Mouse (Mus musculus) hindbrain, embryonic 15.5 days (tissue): ENCODE results near the gene Sar1b. TPM values are rescaled to one million over a fixed set of nuclear protein-coding genes. Genes with fewer than 3 reads are reported as not detected.
"Not testable (repeated sequence)": the region's sequence is repeated elsewhere in the genome, so short reads cannot be mapped to it uniquely, and the experiment has no call there.

Experiments
- ATAC-seq: fragments of 200-750 bp; cut with Nextera tagmentation; 2 replicates; pipeline ENCODE4 v1.8.0; 2017; ENCODE audit warnings: low read depth, moderate number of reproducible peaks, moderate TSS enrichment; ENCODE audit not compliant: low FRiP score
- H3K27ac ChIP-seq: fragments of 300-500 bp; sonication (generic); replicated peaks from 2 replicates; pipeline ENCODE4 v1.5.1; 2015; ENCODE audit warnings: mild to moderate bottlenecking, inconsistent platforms
- H3K27me3 ChIP-seq: fragments of 300-500 bp; sonication (generic); 2 replicates; pipeline ENCODE4 v1.6.1; 2015; ENCODE audit warnings: control low read depth, inconsistent platforms
- H3K36me3 ChIP-seq: fragments of 300-500 bp; sonication (generic); 2 replicates; pipeline ENCODE4 v1.6.1; 2015; ENCODE audit warnings: control low read depth, inconsistent platforms
- H3K4me1 ChIP-seq: fragments of 300-500 bp; sonication (generic); replicated peaks from 2 replicates; pipeline ENCODE4 v1.6.1; 2015; ENCODE audit warnings: control low read depth, inconsistent platforms
- H3K4me2 ChIP-seq: fragments of 300-500 bp; sonication (generic); 2 replicates; pipeline ENCODE4 v1.6.1; 2015; ENCODE audit warnings: moderate library complexity, mild to moderate bottlenecking, inconsistent platforms
- H3K4me3 ChIP-seq: fragments of 300-500 bp; sonication (generic); 2 replicates; pipeline ENCODE4 v1.5.1; 2015; ENCODE audit warnings: mild to moderate bottlenecking, inconsistent platforms
- H3K9ac ChIP-seq: fragments of 300-500 bp; sonication (generic); 2 replicates; pipeline ENCODE4 v1.6.1; 2015; ENCODE audit warnings: inconsistent platforms
- H3K9me3 ChIP-seq: fragments of 300-500 bp; sonication (generic); 2 replicates; pipeline ENCODE4 v1.6.1; 2016; ENCODE audit warnings: control low read depth, inconsistent platforms
- WGBS: fragments of 180-500 bp; shearing (Covaris S2); methylation state at CpG from one replicate; pipeline ENCODE4 v1.1.7; 2015; 5-methylcytosine and 5-hydroxymethylcytosine counted together
- polyA plus RNA-seq: library from polyadenylated mRNA; unstranded; fragments of >200 nt; fragmentation: Nextera tagmentation; extraction: Ambion mirVana; gene quantifications from 2 replicates; pipeline ENCODE4 v1.2.1, GENCODE M21; 2015

Sar1b gene
- polyA plus RNA-seq, 1 experiment from 2014 or later = 196 TPM

DNA sequence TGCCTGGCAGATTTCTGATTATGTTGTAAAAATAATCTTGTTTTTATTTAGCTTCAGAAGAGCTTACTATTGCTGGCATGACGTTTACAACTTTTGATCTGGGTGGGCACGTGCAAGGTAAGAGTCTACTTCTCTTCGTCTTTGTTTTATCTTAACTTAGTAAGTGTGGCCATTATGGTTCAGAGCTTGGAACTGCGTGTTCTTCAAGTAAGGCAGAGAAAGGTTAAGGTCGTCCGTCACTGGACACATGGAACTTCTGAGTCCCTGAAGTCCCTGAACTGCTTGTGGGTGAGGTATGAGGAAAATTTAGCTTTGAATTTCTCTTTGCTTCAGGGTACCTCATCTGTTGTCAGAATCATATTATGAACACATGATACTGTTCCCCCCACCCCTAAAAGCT is 19.2 kb downstream of the Sar1b start:
- Histone ChIP-seq H3K9ac (no peak overlapping the region), H3K36me3 (peaks cover 57% of the 10 kb centered on the region), H3K4me3 (no peak overlapping the region), H3K4me2 (no peak overlapping the region), H3K9me3 (no peaks in the 10 kb centered on the region), H3K27ac (no peak overlapping the region), H3K27me3 (no peaks in the 10 kb centered on the region), H3K4me1 (no peaks in the 10 kb centered on the region)
- WGBS = 93% methylated on average over 6 of the region's 6 CpGs
- no peak for ATAC-seq

DNA sequence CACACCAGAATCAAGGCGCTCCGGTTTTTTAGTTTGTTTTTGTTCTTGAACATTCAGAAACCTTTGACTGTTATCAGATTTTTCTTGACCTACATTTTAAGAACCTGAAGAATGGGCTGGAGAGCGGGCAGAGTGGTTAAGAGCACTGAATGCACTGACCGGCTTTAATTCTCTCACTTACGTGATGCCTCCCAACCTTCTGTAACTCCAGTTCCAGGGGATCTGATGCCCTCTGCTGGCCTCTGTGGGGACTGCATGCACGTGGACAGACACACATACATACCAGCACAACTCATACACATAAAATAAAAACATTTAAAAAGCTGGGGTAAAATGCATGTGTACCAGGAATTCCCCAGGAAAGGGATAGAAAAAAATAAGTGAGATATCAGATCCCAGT is 22.4 kb downstream of the Sar1b start:
- no peaks in the 10 kb centered on the region for H3K9me3 ChIP-seq
- no peak overlapping the region for H3K9ac ChIP-seq
- peaks cover 67% of the 10 kb centered on the region for H3K36me3 ChIP-seq
- no peak overlapping the region for H3K4me2 ChIP-seq
- H3K27ac ChIP-seq = no peak overlapping the region
- 89% methylated on average over 6 of the region's 6 CpGs for WGBS
- no peak for ATAC-seq
- H3K4me3 ChIP-seq = no peak overlapping the region
- no peaks in the 10 kb centered on the region for H3K4me1 ChIP-seq
- H3K27me3 ChIP-seq = no peaks in the 10 kb centered on the region

DNA sequence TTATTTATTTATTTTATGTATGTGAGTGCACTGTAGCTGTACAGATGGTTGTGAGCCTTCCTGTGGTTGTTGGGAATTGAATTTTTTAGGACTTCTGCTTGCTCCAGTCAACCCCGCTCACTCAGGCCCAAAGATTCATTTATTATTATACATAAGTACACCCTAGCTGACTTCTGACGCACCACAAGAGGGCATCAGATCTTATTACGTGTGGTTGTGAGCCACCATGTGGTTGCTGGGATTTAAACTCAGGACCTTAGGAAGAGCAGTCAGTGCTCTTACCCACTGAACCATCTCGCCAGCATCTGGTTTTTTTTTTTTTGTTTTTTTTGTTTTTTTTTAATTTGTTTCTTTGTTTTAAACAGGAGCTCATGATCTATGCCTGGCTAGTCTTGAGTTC is 26.2 kb downstream of the Sar1b start:
- H3K27me3 ChIP-seq, H3K27ac ChIP-seq, H3K9ac ChIP-seq, H3K4me3 ChIP-seq, H3K4me2 ChIP-seq, H3K9me3 ChIP-seq, ATAC-seq, H3K4me1 ChIP-seq: not testable (repeated sequence)
- peaks cover 53% of the 10 kb centered on the region for H3K36me3 ChIP-seq
- 76% methylated on average over 4 of the region's 4 CpGs for WGBS

DNA sequence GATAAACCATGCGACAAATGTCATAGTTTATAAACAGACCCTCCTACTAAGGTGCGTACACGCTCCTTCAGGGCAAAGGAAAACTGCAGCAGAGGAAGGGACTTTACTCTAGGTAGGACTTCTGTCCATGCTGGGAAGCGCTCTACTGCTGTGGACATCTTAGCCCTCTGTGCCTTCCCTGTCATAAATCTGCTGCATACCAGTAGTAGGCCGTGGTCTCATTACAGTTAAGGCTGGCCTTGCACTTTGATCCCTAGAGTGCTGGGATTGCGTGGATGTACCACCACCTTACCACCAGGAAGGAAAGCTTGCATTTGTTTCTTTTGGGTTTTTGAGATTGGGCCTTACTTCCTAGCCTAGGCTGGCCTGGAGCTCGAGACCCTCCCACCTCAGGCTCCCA is 27.2 kb downstream of the Sar1b start:
- 95% methylated on average over 7 of the region's 7 CpGs for WGBS
- Histone ChIP-seq H3K36me3 (peaks cover 50% of the 10 kb centered on the region), H3K4me1 (no peaks in the 10 kb centered on the region), H3K9ac (no peak overlapping the region), H3K4me3 (no peak overlapping the region), H3K9me3 (no peaks in the 10 kb centered on the region), H3K27ac (no peak overlapping the region), H3K4me2 (no peak overlapping the region), H3K27me3 (no peaks in the 10 kb centered on the region)
- ATAC-seq = no peak

DNA sequence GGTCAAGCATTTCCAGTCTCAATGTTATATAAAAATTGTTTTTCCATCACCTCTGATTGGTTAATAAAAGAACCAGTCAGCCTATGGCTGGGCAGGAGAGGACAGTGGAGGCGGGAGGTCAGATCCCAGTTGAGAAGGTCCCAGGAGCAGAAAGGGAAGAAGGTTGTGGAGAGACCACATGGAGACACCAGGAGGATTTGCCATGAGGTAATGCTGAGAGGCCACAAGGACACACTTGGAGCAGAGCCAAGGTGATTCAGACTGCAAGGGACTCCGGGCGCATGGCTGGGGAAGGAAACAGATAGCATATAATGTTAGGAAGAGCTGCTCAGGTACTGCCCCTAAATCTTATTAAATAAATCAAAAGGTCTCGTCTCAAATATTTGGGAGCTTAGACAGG is 32.8 kb downstream of the Sar1b start:
- Histone ChIP-seq H3K9ac (no peak overlapping the region), H3K4me2 (no peak overlapping the region), H3K36me3 (peaks cover 15% of the 10 kb centered on the region; the same call in 1 of the 2 replicates), H3K27ac (no peak overlapping the region), H3K27me3 (no peaks in the 10 kb centered on the region), H3K4me3 (no peak overlapping the region), H3K9me3 (no peaks in the 10 kb centered on the region), H3K4me1 (no peaks in the 10 kb centered on the region)
- no peak for ATAC-seq
- 84% methylated on average over 4 of the region's 4 CpGs for WGBS

DNA sequence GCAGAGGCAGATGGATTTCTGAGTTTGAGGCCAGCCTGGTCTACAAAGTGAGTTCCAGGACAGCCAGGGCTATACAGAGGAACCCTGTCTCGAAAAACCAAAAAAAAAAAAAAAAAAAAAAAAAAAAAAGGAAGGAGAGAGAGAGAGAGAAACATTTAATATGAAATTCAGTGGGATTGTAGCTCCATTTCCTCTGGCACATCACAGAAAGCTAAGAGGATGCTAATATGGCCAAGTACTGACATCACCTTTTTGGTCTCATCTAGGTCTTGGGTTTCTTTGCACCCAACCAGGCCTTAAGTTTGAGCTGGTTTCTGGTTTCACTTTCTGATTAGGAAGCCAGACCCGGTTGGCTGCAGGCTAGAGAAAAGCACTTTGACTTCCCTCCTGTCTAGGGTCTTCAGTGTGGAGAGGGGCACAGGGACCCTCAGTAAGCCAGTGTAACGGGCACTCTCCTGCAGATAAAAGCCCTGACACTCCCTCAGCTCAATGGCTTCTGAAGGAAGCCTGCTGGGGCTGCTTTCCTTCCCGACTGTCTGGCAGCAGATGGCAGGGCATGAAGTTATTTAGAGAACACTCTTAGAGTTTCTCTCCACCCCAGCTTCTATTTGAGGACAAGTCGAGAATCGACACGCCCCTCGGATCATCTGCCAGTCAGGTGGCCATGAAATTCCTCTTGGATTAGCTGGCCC is 37.3 kb downstream of the Sar1b start:
- no peak overlapping the region for H3K27ac ChIP-seq
- no peaks in the 10 kb centered on the region for H3K36me3 ChIP-seq
- H3K9ac ChIP-seq = no peak overlapping the region
- no peak for ATAC-seq
- H3K9me3 ChIP-seq = no peaks in the 10 kb centered on the region
- no peak overlapping the region for H3K4me3 ChIP-seq
- H3K4me1 ChIP-seq = peaks cover 4% of the 10 kb centered on the region
- H3K27me3 ChIP-seq = no peaks in the 10 kb centered on the region
- no peak overlapping the region for H3K4me2 ChIP-seq
- WGBS = 51% methylated on average over 8 of the region's 8 CpGs

DNA sequence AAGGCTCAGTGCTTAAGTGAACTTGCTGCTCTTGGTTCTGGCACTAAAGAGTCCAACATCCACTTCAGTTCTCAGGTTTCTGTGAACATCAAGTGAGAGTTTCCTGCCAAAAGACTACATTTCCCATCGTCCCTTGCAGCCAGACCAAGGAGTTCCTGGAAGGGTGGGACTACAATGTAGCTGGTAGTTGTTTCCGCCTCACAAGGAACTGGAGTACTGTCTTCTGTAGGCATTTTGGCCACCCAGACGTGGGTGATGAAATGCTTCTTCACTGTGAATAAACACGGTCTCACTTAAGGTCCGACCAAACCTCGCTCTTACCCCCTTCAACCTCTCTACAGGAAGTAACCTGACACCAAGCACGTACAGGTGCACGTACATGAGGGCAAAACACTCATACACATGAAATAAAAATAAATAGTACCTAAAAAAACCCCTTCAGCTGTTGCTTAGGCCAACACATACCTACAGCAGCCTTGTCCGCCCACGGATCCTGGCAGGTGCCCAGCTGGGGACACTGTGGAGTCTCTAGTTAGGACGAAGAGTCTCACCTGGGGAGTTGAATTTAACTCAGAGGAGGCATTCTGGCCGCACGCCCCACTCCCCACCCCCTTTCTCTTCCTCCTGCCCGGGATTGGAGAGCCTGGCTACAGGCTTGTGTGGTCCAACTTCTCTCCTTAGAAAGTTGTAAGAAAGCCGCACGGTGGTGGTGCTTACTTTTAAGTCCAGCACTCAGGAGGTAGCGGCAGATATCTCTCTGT is 41.9 kb downstream of the Sar1b start:
- Histone ChIP-seq H3K27me3 (no peaks in the 10 kb centered on the region), H3K4me2 (peak overlapping the region; percentile 83), H3K4me3 (peak overlapping the region; percentile 51), H3K4me1 (peaks cover 5% of the 10 kb centered on the region), H3K9me3 (no peaks in the 10 kb centered on the region), H3K27ac (peak overlapping the region; percentile 81), H3K9ac (peak overlapping the region; percentile 62), H3K36me3 (no peaks in the 10 kb centered on the region)
- 21% methylated on average over 17 of the region's 17 CpGs for WGBS
- peak; percentile 87 for ATAC-seq

DNA sequence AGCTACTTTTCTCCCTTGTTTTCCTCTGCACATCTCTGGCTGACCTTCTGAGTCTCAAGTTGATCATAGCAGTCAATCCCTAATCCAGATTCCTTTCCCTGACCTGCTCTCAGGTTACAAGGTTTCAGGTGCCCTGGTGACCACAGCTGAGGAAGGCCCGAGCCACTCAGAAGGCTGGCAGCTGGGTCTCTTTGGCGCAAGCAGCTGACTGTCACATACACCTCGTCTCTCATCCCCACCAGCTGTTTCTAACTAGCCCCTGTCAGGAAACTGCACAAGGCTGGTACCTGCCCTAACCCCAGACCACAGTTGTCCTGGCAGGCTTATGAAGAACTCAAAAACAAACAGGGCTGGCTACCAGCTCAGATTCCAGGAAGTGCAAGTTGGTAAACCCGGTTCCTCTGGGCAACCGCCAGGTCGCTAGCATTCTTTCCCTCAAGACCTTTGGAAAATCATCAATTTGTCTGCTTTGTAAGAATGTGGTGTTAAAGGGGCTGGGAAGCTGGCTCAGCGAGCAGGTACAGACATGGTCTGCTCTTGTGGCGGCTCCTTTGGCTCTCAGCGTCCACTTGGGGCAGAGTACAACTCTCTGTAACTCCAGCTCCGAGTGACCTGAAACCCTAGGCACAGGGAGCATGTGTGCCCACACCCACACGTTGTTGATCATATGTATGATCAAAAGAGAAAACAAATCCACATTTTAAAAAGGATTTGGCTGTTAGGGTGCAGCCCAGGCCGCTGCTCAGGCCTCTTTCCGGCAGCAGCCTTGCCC is 43.8 kb downstream of the Sar1b start:
- Histone ChIP-seq H3K27me3 (no peaks in the 10 kb centered on the region), H3K4me3 (no peak overlapping the region), H3K4me2 (no peak overlapping the region), H3K36me3 (no peaks in the 10 kb centered on the region), H3K4me1 (peaks cover 5% of the 10 kb centered on the region), H3K27ac (no peak overlapping the region), H3K9ac (no peak overlapping the region), H3K9me3 (no peaks in the 10 kb centered on the region)
- ATAC-seq = no peak
- WGBS = 59% methylated on average over 13 of the region's 13 CpGs

DNA sequence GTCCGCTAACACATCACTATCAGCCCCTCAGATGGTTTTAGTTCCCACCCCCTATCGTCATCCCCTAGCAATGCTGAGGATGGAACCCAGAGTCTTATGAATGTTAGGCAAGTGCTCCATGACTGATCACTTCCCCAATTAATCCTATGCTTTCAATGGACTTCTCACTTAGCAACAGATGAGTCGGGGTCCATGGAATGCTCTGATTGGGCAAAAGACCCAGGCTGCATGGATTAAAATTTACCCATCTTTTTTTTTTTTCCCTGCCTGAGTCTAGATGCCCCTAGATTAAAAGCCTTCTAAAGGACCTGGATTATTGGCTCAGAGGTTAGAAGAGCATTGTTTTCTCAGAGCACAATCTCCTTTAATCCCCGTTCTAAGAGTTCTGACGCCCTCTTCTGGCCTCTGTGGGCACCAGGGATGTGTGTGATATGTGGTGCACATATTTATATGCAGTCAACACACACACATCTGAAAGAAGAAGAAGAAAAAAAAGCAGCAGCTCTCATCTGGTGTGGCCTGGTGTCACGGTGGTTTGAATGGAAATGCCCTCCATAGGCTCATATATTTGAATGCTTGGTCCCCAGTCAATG is 46.2 kb downstream of the Sar1b start:
- no peaks in the 10 kb centered on the region for H3K27me3 ChIP-seq
- no peaks in the 10 kb centered on the region for H3K36me3 ChIP-seq
- WGBS = 66% methylated on average over 6 of the region's 6 CpGs
- no peak overlapping the region for H3K27ac ChIP-seq
- no peak overlapping the region for H3K4me3 ChIP-seq
- no peak overlapping the region for H3K9ac ChIP-seq
- no peak overlapping the region for H3K4me2 ChIP-seq
- H3K4me1 ChIP-seq = peaks cover 5% of the 10 kb centered on the region
- ATAC-seq = no peak
- H3K9me3 ChIP-seq = no peaks in the 10 kb centered on the region

DNA sequence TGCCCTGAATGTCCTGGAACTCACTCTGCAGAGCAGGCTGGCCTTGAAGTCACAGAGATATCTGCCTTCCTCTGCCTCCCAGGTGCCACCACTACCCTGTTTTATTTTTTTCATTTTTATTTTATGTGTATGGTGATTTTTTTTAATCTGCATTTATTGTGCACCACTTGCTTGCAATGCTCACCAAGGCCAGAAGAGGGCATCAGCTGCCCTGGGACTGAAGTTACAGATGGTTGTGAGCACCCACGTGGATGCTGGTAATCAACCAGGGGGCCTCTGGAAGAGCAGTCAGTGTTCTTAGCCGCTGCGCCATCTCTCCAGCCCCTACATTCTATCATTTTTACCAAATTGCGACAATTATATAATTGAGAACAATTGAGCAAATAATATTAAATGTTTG is 47.7 kb downstream of the Sar1b start:
- no peak overlapping the region for H3K27ac ChIP-seq
- H3K36me3 ChIP-seq = no peaks in the 10 kb centered on the region
- H3K4me2 ChIP-seq = no peak overlapping the region
- no peaks in the 10 kb centered on the region for H3K4me1 ChIP-seq
- no peak overlapping the region for H3K4me3 ChIP-seq
- no peak overlapping the region for H3K9ac ChIP-seq
- ATAC-seq = no peak
- no peaks in the 10 kb centered on the region for H3K27me3 ChIP-seq
- H3K9me3 ChIP-seq = no peaks in the 10 kb centered on the region
- WGBS = 86% methylated on average over 4 of the region's 4 CpGs

DNA sequence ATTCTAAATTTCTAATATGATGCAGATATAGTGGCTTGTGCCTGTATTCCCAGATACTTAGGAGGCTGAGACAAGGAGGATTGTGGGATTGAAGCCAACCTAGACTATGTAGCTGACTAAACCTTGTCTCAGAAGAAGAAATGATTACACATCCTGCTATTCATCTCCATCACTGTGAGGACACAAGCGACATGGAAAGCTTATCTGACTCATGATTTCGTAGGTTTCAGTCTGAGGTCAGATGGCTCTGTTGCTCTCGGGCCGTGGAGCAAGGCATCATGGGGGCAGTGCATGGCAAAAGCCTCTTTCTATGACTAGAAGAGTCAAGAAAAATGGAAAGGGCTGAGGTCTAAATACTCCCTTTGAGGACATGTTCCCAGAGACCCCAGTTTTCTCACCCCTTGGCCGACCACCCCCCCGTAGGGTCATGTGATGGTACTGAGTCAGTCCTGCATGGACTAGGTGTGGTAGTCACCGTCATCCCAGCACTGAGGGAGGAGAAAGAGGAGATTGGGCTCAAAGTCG is 48.6 kb downstream of the Sar1b start:
- Histone ChIP-seq H3K9me3 (no peaks in the 10 kb centered on the region), H3K36me3 (no peaks in the 10 kb centered on the region)

More for the DNA sequence above, 48.6 kb downstream of the Sar1b start:
- no peak for ATAC-seq
- Histone ChIP-seq H3K4me3 (no peak overlapping the region), H3K27ac (no peak overlapping the region), H3K27me3 (no peaks in the 10 kb centered on the region), H3K4me1 (no peaks in the 10 kb centered on the region), H3K9ac (no peak overlapping the region), H3K4me2 (no peak overlapping the region)
- 92% methylated on average over 8 of the region's 8 CpGs for WGBS
